In the genomic region with DNA sequence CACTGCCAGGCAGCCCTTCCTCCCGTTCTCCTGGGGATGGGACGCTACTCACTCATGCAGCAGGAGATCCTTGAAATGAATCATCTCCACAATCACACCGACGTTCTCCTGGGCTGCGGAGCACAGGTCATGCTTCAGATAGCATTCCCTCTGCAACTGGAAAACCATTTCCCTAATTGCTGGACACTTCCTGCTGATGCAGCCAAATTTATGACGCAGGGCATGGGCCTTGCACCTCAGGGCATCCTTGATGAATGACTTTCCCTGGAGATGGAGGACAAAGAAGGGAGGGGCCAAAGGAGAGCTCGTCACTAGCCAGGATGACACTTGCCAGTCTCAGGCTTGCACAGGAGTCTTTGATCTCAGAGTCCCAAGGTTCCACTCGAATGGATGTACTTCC, we compare ENCODE assay signal across 26 mouse cellular contexts. TPM values are rescaled to one million over a fixed set of nuclear protein-coding genes. Genes with fewer than 3 reads are reported as not detected.
DNase-seq lines count a peak whose midpoint lies in the region; ATAC-seq lines count a peak whose summit lies in the region.
"Had no signal": no experiment of that assay in that cellular context is flagged by ENCODE, and none has a peak within 500 bp of the region (broad histone marks: within the 10 kb centered on the region; RNA-seq: fewer than 3 reads in every experiment).

No protein-coding gene starts in this region.

- H3K4me1 ChIP-seq in heart, embryonic 12.5 days (replicated peaks): peaks cover 14% of the 10 kb centered on the region
- H3K4me1 ChIP-seq in kidney, embryonic 15.5 days: peaks cover 20% of the 10 kb centered on the region

- no peak overlapping the region for H3K4me3 ChIP-seq in heart, embryonic 12.5 days
- H3K4me3 ChIP-seq in kidney, embryonic 15.5 days (replicated peaks): no peak overlapping the region
- H3K4me3 ChIP-seq: embryonic facial prominence, embryonic 13.5 days; forebrain, embryonic 12.5 days; hindbrain, embryonic 13.5 days; limb, embryonic 12.5 days; liver, embryonic 15.5 days; stomach, embryonic 15.5 days had no signal

- no peak overlapping the region for H3K27ac ChIP-seq in heart, embryonic 12.5 days (ENCODE audit: poor library complexity, severe bottlenecking)
- no peak overlapping the region for H3K27ac ChIP-seq in kidney, embryonic 15.5 days
- H3K27ac ChIP-seq: embryonic facial prominence, embryonic 13.5 days; forebrain, embryonic 12.5 days; hindbrain, embryonic 13.5 days; limb, embryonic 12.5 days; liver, embryonic 15.5 days; stomach, embryonic 15.5 days had no signal

- H3K9me3 ChIP-seq in heart, embryonic 12.5 days (replicated peaks): no peaks in the 10 kb centered on the region
- H3K9me3 ChIP-seq in kidney, embryonic 15.5 days (replicated peaks): no peaks in the 10 kb centered on the region
- H3K9me3 ChIP-seq: embryonic facial prominence, embryonic 13.5 days; forebrain, embryonic 12.5 days; hindbrain, embryonic 13.5 days; limb, embryonic 12.5 days; liver, embryonic 15.5 days; stomach, embryonic 15.5 days had no signal

- no peak overlapping the region for H3K4me2 ChIP-seq in heart, embryonic 12.5 days
- H3K4me2 ChIP-seq in kidney, embryonic 15.5 days: no peak overlapping the region
- H3K4me2 ChIP-seq: embryonic facial prominence, embryonic 13.5 days; forebrain, embryonic 12.5 days; heart, embryonic 11.5 days; hindbrain, embryonic 13.5 days; limb, embryonic 12.5 days; liver, embryonic 15.5 days; lung, embryonic 14.5 days; stomach, embryonic 15.5 days had no signal

- WGBS in heart, embryonic 12.5 days: 77% methylated on average over 8 of the region's 8 CpGs
- WGBS in kidney, embryonic 15.5 days: 18% methylated on average over 8 of the region's 8 CpGs

- no peak overlapping the region for H3K9ac ChIP-seq in heart, embryonic 12.5 days
- no peak overlapping the region for H3K9ac ChIP-seq in kidney, embryonic 15.5 days
- H3K9ac ChIP-seq: embryonic facial prominence, embryonic 13.5 days; forebrain, embryonic 12.5 days; forebrain, postnatal 0 days; hindbrain, embryonic 13.5 days; limb, embryonic 12.5 days; liver, embryonic 15.5 days; lung, embryonic 14.5 days; stomach, embryonic 15.5 days had no signal

- ATAC-seq in heart, embryonic 12.5 days (ENCODE audit: insufficient number of reproducible peaks, low FRiP score): no peak
- ATAC-seq in kidney, embryonic 15.5 days (replicated peaks; ENCODE audit: low FRiP score): no peak
- ATAC-seq: CD4-positive, CD25-positive, alpha-beta regulatory T cell, adult 4 months; forebrain, postnatal 0 days; intestine, embryonic 16.5 days had no signal

- H3K27me3 ChIP-seq in heart, embryonic 12.5 days (replicated peaks): peaks cover 13% of the 10 kb centered on the region
- peaks cover 18% of the 10 kb centered on the region for H3K27me3 ChIP-seq in kidney, embryonic 15.5 days
- H3K27me3 ChIP-seq: stomach, embryonic 15.5 days had no signal

- DNase-seq in heart, adult 11 months: peak; percentile 90
- peak; percentile 32 for DNase-seq in kidney, postnatal 10 days
- DNase-seq in urinary bladder, adult 2 months (ENCODE audit: low spot score): peak; percentile 5
- no peak for DNase-seq in urinary bladder, adult 18-20 months (ENCODE audit: low spot score in 2 of 2)
- no peak for DNase-seq in layer of hippocampus, postnatal 25 days (ENCODE audit: extremely low spot score in 1 of 2, low spot score in 1 of 2)
- DNase-seq: cerebellum, adult 18-20 months; forebrain, postnatal 0 days; heart, postnatal 4 days; lung, embryonic 14.5 days; lung, postnatal 14 days; midbrain, embryonic 14.5 days; right cerebral cortex, postnatal 25 days; thymus, adult 18-20 months; thymus, postnatal 25 days had no signal

- no peaks in the 10 kb centered on the region for H3K36me3 ChIP-seq in heart, embryonic 12.5 days
- no peaks in the 10 kb centered on the region for H3K36me3 ChIP-seq in kidney, embryonic 15.5 days
- H3K36me3 ChIP-seq: embryonic facial prominence, embryonic 13.5 days; hindbrain, embryonic 13.5 days; limb, embryonic 12.5 days; liver, embryonic 15.5 days; stomach, embryonic 15.5 days had no signal

RNA-seq across cellular contexts. Expression of a gene that starts 4.6 kb away (rescaled TPM):
- 3.7 and 3.8 TPM in 2 replicates for polyA plus RNA-seq in heart, embryonic 12.5 days (2016; fragmentation: Nextera tagmentation; extraction: Ambion mirVana)
- 2.2 and 2.8 TPM in 2 replicates for polyA plus RNA-seq in kidney, embryonic 15.5 days (2015; fragmentation: Nextera tagmentation; extraction: Ambion mirVana)
- 26.6 and 30.6 TPM in 2 replicates for polyA plus RNA-seq in urinary bladder, adult 2 months (2012; rRNA removed)
- total RNA-seq in layer of hippocampus, postnatal 25 days (2021): 1 to 10 TPM; 4.7 to 4.9 TPM
- total RNA-seq: monocyte, adult 5-6 weeks had no signal

Comparison
In these comparisons a context has a peak if more than half of its experiments do, and no peak if none do; other contexts are left out.
1. DNase-seq: peak in heart, adult 11 months (single experiment), kidney, postnatal 10 days (single experiment) and urinary bladder, adult 2 months (single experiment); none in urinary bladder, adult 18-20 months (0 of 2) and layer of hippocampus, postnatal 25 days (0 of 2).